Mouse (Mus musculus) lung, embryonic 16.5 days (tissue): ENCODE measurements at regions not wholly inside any gene's neighbourhood (a gene's known extent, or its start where the extent isn't known, plus 50 kb on each side); places are given as distances from the start of the nearest gene placed in this dataset.

Source experiments
- ATAC-seq: fragments of 200-750 bp; cut with Nextera tagmentation; 2 replicates; pipeline ENCODE4 v1.8.0; 2017; ENCODE audit warnings: low read depth, mild to moderate bottlenecking, moderate library complexity
- H3K27ac ChIP-seq: fragments of 300-500 bp; sonication (generic); 2 replicates; pipeline ENCODE4 v1.5.1; 2014; ENCODE audit warnings: mild to moderate bottlenecking, control low read depth, low read length
- H3K27me3 ChIP-seq: fragments of 300-500 bp; sonication (generic); 2 replicates; pipeline ENCODE4 v1.6.1; 2014; ENCODE audit warnings: low read depth, low read length, mixed read lengths; ENCODE audit not compliant: control insufficient read depth, insufficient read depth
- H3K36me3 ChIP-seq: fragments of 300-500 bp; sonication (generic); 2 replicates; pipeline ENCODE4 v1.6.1; 2014; ENCODE audit warnings: low read length; ENCODE audit not compliant: control insufficient read depth, insufficient read depth
- H3K4me1 ChIP-seq: fragments of 300-500 bp; sonication (generic); replicated peaks from 2 replicates; pipeline ENCODE4 v1.6.1; 2014; ENCODE audit warnings: low read length, mixed read lengths; ENCODE audit not compliant: control insufficient read depth, insufficient read depth
- H3K4me2 ChIP-seq: fragments of 300-500 bp; sonication (generic); 2 replicates; pipeline ENCODE4 v1.6.1; 2014; ENCODE audit warnings: low read depth, low read length, control low read depth
- H3K4me3 ChIP-seq: fragments of 300-500 bp; sonication (generic); 2 replicates; pipeline ENCODE4 v1.5.1; 2014; ENCODE audit warnings: mild to moderate bottlenecking, low read length, control low read depth
- H3K9ac ChIP-seq: fragments of 300-500 bp; sonication (generic); 2 replicates; pipeline ENCODE4 v1.6.1; 2014; ENCODE audit warnings: low read length, control low read depth
- H3K9me3 ChIP-seq: fragments of 300-500 bp; sonication (generic); 2 replicates; pipeline ENCODE4 v1.6.1; 2016; ENCODE audit warnings: low read length; ENCODE audit not compliant: control insufficient read depth
- WGBS: fragments of 180-500 bp; shearing (Covaris S2); extraction: QIAGEN DNeasy Blood & Tissue Kit; methylation state at CpG from one replicate; pipeline ENCODE4 v1.1.7; 2014; 5-methylcytosine and 5-hydroxymethylcytosine counted together

- Histone ChIP-seq H3K4me1 (no peaks in the 10 kb centered on the region), H3K9ac (no peak overlapping the region), H3K36me3 (no peaks in the 10 kb centered on the region), H3K4me2 (no peak overlapping the region), H3K27me3 (no peaks in the 10 kb centered on the region), H3K9me3 (no peaks in the 10 kb centered on the region), H3K27ac (no peak overlapping the region), H3K4me3 (no peak overlapping the region)
- ATAC-seq: no peak
- 52% methylated on average over 7 of the region's 7 CpGs for WGBS
Observed at GRCm38 (mm10) chr13:101598126-101598485, 169.9 kb downstream of the Pik3r1 start.

DNA sequence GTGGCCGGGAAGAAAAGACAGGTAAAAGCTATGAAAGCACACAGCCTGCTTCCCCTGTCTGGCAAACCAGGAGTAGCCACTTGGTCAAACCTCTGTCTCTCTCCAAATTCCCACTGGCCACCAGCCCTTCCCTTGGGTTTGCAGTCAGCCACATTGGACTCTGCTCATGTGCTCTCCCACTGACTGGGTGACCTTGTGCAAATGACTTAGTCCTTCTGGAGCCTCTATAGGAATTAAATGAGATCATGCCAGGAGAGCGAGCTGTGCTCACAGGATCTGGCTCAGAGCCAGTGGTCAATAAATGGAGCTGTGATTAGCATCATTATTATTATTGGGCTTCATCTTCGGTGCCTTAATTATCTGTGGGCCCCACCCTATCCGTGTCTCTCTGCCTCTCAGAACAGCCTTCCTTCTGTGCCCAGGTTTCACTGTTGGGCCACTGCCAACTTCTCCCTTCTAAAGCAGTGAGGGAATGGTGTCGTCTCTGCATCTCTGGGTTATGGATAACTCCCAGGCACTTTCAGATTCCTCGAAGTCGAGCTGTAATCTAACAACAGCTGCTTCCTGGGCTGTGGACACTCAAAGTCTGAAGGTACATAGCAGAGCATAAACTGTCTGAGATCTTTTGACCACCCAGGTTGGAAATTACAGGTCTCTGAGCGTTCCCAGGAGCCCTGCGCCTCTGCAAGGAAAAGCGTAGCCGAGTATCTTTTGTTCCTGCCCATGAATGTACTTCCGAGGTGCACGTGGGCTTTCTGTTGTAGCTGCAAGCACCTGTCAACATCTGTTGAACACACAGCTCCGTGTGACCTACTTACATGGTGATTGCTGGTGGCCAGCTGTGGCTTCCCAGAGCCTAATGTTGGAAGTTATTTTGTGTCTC lies 170.5 kb downstream of the Pik3r1 start:
- H3K27me3 ChIP-seq: no peaks in the 10 kb centered on the region
- WGBS: 47% methylated on average over 14 of the region's 14 CpGs
- no peak overlapping the region for H3K4me3 ChIP-seq
- no peak overlapping the region for H3K27ac ChIP-seq
- H3K36me3 ChIP-seq: no peaks in the 10 kb centered on the region
- no peak overlapping the region for H3K9ac ChIP-seq
- no peak overlapping the region for H3K4me2 ChIP-seq
- no peaks in the 10 kb centered on the region for H3K4me1 ChIP-seq
- H3K9me3 ChIP-seq: no peaks in the 10 kb centered on the region
- ATAC-seq: no peak

- Histone ChIP-seq H3K27me3 (no peaks in the 10 kb centered on the region), H3K4me1 (no peaks in the 10 kb centered on the region), H3K4me3 (no peak overlapping the region), H3K4me2 (no peak overlapping the region), H3K36me3 (no peaks in the 10 kb centered on the region), H3K9me3 (no peaks in the 10 kb centered on the region), H3K9ac (no peak overlapping the region), H3K27ac (no peak overlapping the region)
- WGBS: 81% methylated on average over 11 of the region's 11 CpGs
- no peak for ATAC-seq
Observed at GRCm38 (mm10) chr13:101594511-101595175, 173.4 kb downstream of the Pik3r1 start.

DNA sequence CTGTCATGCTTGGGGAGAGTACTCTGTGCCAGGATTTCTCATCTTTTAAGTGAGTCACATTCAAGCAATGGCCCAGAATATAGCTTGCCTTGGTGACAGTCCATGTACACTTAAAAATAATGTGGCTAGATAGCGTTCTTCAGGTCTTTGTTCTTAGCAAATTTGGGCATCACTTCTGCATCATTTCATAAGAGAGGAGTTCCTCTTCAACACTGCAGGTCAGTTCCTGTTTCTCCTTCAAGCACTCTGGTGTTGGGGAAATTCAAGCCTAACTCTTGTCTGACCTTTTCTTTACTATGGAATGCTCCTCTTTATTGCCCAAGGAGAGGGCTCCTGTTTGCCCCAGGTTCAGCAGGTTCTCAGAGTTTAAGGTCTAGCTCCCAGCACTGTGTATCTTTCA lies 175.7 kb downstream of the Pik3r1 start:
- no peak overlapping the region for H3K9ac ChIP-seq
- H3K4me3 ChIP-seq: no peak overlapping the region
- no peak overlapping the region for H3K27ac ChIP-seq
- WGBS: 68% methylated on average over 1 of the region's 1 CpGs
- no peak for ATAC-seq
- no peaks in the 10 kb centered on the region for H3K9me3 ChIP-seq
- H3K4me2 ChIP-seq: no peak overlapping the region
- H3K4me1 ChIP-seq: no peaks in the 10 kb centered on the region
- no peaks in the 10 kb centered on the region for H3K36me3 ChIP-seq
- H3K27me3 ChIP-seq: no peaks in the 10 kb centered on the region

- Histone ChIP-seq H3K27me3 (no peaks in the 10 kb centered on the region), H3K36me3 (no peaks in the 10 kb centered on the region), H3K4me3 (no peak overlapping the region), H3K9ac (no peak overlapping the region), H3K27ac (no peak overlapping the region), H3K4me2 (no peak overlapping the region), H3K9me3 (no peaks in the 10 kb centered on the region), H3K4me1 (no peaks in the 10 kb centered on the region)
- 76% methylated on average over 8 of the region's 8 CpGs for WGBS
- no peak for ATAC-seq
Observed at GRCm38 (mm10) chr13:101588905-101589304, 179.1 kb downstream of the Pik3r1 start.

- Histone ChIP-seq H3K27me3 (no peaks in the 10 kb centered on the region), H3K27ac (no peak overlapping the region), H3K4me1 (no peaks in the 10 kb centered on the region), H3K9ac (no peak overlapping the region), H3K36me3 (no peaks in the 10 kb centered on the region), H3K4me3 (no peak overlapping the region), H3K9me3 (no peaks in the 10 kb centered on the region), H3K4me2 (no peak overlapping the region)
- no peak for ATAC-seq
- WGBS: 64% methylated on average over 2 of the region's 2 CpGs
Observed at GRCm38 (mm10) chr13:101586787-101587186, 181.2 kb downstream of the Pik3r1 start.

DNA sequence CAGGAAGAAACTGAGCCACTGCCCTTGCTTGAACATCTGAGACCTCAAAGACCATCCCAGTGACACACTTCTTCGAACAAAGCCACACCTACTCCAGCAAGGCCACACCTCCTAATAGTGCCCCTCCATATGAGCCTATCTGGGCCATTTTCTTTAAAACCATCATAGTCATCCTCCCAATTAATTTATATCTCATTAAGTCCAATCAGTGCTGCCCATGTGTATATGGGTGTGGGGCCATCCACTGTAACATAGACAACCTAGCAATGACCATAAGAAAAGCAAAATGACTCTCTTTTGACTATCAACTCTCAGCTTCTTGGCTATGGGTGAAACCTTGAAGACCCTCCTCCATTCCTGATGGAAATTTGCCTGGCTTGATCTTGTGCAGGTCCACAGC lies 191.5 kb downstream of the Pik3r1 start:
- WGBS: 70% methylated on average over 1 of the region's 1 CpGs
- Histone ChIP-seq H3K4me2 (no peak overlapping the region), H3K9me3 (no peaks in the 10 kb centered on the region), H3K27ac (no peak overlapping the region), H3K9ac (no peak overlapping the region), H3K4me3 (no peak overlapping the region), H3K27me3 (no peaks in the 10 kb centered on the region), H3K36me3 (no peaks in the 10 kb centered on the region), H3K4me1 (no peaks in the 10 kb centered on the region)
- no peak for ATAC-seq

DNA sequence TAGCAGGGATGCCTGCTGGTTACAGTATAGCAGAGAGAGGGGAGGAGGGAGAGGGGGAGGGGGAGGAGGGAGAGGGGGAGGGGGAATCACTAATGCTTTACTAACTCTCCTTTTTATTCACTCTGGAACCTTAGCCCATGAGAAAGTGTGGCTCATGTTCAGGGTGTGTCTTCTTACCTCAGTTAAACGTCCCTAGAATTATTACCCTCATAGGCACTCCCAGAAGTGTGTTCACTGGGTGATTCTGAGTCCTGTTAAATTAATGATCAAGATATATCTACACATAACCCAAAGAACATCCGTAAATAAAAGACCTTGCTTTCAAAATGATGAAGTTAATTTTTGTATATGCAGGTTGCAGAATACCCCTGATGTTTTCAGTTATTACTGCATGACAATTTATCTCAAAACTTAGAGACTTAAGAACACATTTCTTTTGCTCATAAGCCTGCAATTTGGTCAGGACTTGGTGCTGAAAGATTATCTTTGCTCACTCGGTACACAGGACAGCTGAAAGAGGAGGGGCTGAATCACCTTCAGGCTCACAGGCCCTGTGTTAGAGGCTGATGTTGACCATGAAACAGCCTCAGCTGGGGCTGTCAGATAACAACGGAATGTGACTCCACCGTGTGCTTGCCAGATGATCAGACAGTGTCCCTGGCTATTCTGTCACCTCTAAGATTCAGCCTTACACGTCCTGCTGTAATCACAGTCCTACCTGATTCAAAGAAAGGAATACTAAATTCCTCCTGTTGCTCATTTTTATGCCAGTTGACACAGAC lies 195.0 kb downstream of the Pik3r1 start:
- 40% methylated on average over 6 of the region's 6 CpGs for WGBS
- no peak overlapping the region for H3K27ac ChIP-seq
- H3K4me3 ChIP-seq: no peak overlapping the region
- H3K36me3 ChIP-seq: no peaks in the 10 kb centered on the region
- H3K4me2 ChIP-seq: no peak overlapping the region
- no peaks in the 10 kb centered on the region for H3K9me3 ChIP-seq
- no peak overlapping the region for H3K9ac ChIP-seq
- no peaks in the 10 kb centered on the region for H3K4me1 ChIP-seq
- ATAC-seq: no peak
- no peaks in the 10 kb centered on the region for H3K27me3 ChIP-seq

GRCm38 (mm10) chr13:101572246-101572645 lies 195.8 kb downstream of the Pik3r1 start:
- 89% methylated on average over 9 of the region's 9 CpGs for WGBS
- Histone ChIP-seq H3K27ac (no peak overlapping the region), H3K9ac (no peak overlapping the region), H3K4me2 (no peak overlapping the region), H3K9me3 (no peaks in the 10 kb centered on the region), H3K4me1 (no peaks in the 10 kb centered on the region), H3K4me3 (no peak overlapping the region), H3K27me3 (no peaks in the 10 kb centered on the region), H3K36me3 (no peaks in the 10 kb centered on the region)
- no peak for ATAC-seq
